Mouse (Mus musculus) stomach, embryonic 15.5 days (tissue): Measurements from ENCODE around the gene 1700069L16Rik. TPM values are rescaled to one million over a fixed set of nuclear protein-coding genes. Genes with fewer than 3 reads are reported as not detected.

Experiments
- ATAC-seq: fragments of 200-750 bp; cut with Nextera tagmentation; 2 replicates; pipeline ENCODE4 v1.8.0; 2017; ENCODE audit warnings: low read depth, moderate number of reproducible peaks, moderate TSS enrichment; ENCODE audit not compliant: insufficient read depth, low FRiP score
- H3K27ac ChIP-seq: fragments of 300-500 bp; sonication (generic); 2 replicates; pipeline ENCODE4 v1.5.1; 2015; ENCODE audit warnings: mild to moderate bottlenecking, inconsistent platforms
- H3K27me3 ChIP-seq: fragments of 300-500 bp; sonication (generic); replicated peaks from 2 replicates; pipeline ENCODE4 v1.6.1; 2015; ENCODE audit warnings: inconsistent platforms
- H3K36me3 ChIP-seq: fragments of 300-500 bp; sonication (generic); 2 replicates; pipeline ENCODE4 v1.6.1; 2015; ENCODE audit warnings: inconsistent platforms
- H3K4me1 ChIP-seq: fragments of 300-500 bp; sonication (generic); 2 replicates; pipeline ENCODE4 v1.6.1; 2015; ENCODE audit warnings: inconsistent platforms
- H3K4me2 ChIP-seq: fragments of 300-500 bp; sonication (generic); 2 replicates; pipeline ENCODE4 v1.6.1; 2015; ENCODE audit warnings: mild to moderate bottlenecking, inconsistent platforms
- H3K4me3 ChIP-seq: fragments of 300-500 bp; sonication (generic); replicated peaks from 2 replicates; pipeline ENCODE4 v1.5.1; 2015; ENCODE audit warnings: inconsistent platforms
- H3K9ac ChIP-seq: fragments of 300-500 bp; sonication (generic); 2 replicates; pipeline ENCODE4 v1.6.1; 2015; ENCODE audit warnings: inconsistent platforms
- H3K9me3 ChIP-seq: fragments of 300-500 bp; sonication (generic); 2 replicates; pipeline ENCODE4 v1.6.1; 2016; ENCODE audit warnings: inconsistent platforms
- WGBS: fragments of 180-500 bp; shearing (Covaris S2); methylation state at CpG from one replicate; pipeline ENCODE4 v1.1.7; 2015; 5-methylcytosine and 5-hydroxymethylcytosine counted together
- polyA plus RNA-seq: library from polyadenylated mRNA; unstranded; fragments of >200 nt; fragmentation: Nextera tagmentation; extraction: Ambion mirVana; gene quantifications from 2 replicates; pipeline ENCODE4 v1.2.1, GENCODE M21; 2015

Gene 1700069L16Rik
- polyA plus RNA-seq, result not detected in 2 replicates

GRCm38 (mm10) chr5:113724446-113724845 is at the start of gene 1700069L16Rik:
TSS of gene 1700069L16Rik (minus strand) at chr5:113724772.
- Histone ChIP-seq H3K9ac (no peak within 1 kb of the TSS), H3K4me3 (no peak within 1 kb of the TSS), H3K4me1 (no peaks in the 10 kb centered on the region), H3K4me2 (no peak within 1 kb of the TSS), H3K36me3 (no peaks in the 10 kb centered on the region), H3K27me3 (no peaks in the 10 kb centered on the region), H3K9me3 (no peaks in the 10 kb centered on the region), H3K27ac (no peak within 1 kb of the TSS)
- 3% methylated on average over 15 of the region's 15 CpGs for WGBS
- ATAC-seq, result peak; percentile 63; the same call in 1 of the 2 replicates

GRCm38 (mm10) chr5:113773664-113774063 is 49.1 kb upstream of the 1700069L16Rik start:
- WGBS, result under 1% methylated on average over 7 of the region's 7 CpGs
- H3K9ac ChIP-seq, result no peak overlapping the region
- H3K27me3 ChIP-seq, result no peaks in the 10 kb centered on the region
- peak overlapping the region; percentile 100 for H3K4me3 ChIP-seq
- H3K27ac ChIP-seq, result peak overlapping the region; percentile 68; the same call in 1 of the 2 replicates
- peak overlapping the region; percentile 94 for H3K4me2 ChIP-seq
- ATAC-seq, result peak; percentile 19; the same call in 1 of the 2 replicates
- peaks cover 21% of the 10 kb centered on the region for H3K36me3 ChIP-seq
- no peaks in the 10 kb centered on the region for H3K9me3 ChIP-seq
- H3K4me1 ChIP-seq, result peaks cover 20% of the 10 kb centered on the region

GRCm38 (mm10) chr5:113772905-113773519 is 48.4 kb upstream of the 1700069L16Rik start:
- Histone ChIP-seq H3K4me2 (peak overlapping the region; percentile 94), H3K36me3 (peaks cover 27% of the 10 kb centered on the region), H3K4me1 (peaks cover 20% of the 10 kb centered on the region), H3K4me3 (peak overlapping the region; percentile 100), H3K9me3 (no peaks in the 10 kb centered on the region), H3K27ac (peak overlapping the region; percentile 68), H3K9ac (peak overlapping the region; percentile 63), H3K27me3 (no peaks in the 10 kb centered on the region)
- peak; percentile 28 for ATAC-seq
- 2% methylated on average over 31 of the region's 38 CpGs for WGBS

- H3K4me2 ChIP-seq, result peak within 1 kb of the TSS; percentile 94
- peak within 1 kb of the TSS; percentile 92 for H3K9ac ChIP-seq
- H3K9me3 ChIP-seq, result no peaks in the 10 kb centered on the region
- H3K27ac ChIP-seq, result peak within 1 kb of the TSS; percentile 99
- peaks cover 20% of the 10 kb centered on the region for H3K4me1 ChIP-seq
- 0% methylated on average over 44 of the region's 49 CpGs for WGBS
- ATAC-seq, result peak; percentile 89
- peak within 1 kb of the TSS; percentile 100 for H3K4me3 ChIP-seq
- H3K27me3 ChIP-seq, result no peaks in the 10 kb centered on the region
- peaks cover 29% of the 10 kb centered on the region for H3K36me3 ChIP-seq
Measured at GRCm38 (mm10) chr5:113772450-113772895, 47.9 kb upstream of the 1700069L16Rik start, which contains the start of the genes Sart3 and Iscu. TSS of gene Sart3 (minus strand) at chr5:113772510. TSS of gene Iscu (plus strand) at chr5:113772748.

GRCm38 (mm10) chr5:113771213-113772162 is 46.9 kb upstream of the 1700069L16Rik start:
- Histone ChIP-seq H3K27ac (peak overlapping the region; percentile 99), H3K4me2 (peak overlapping the region; percentile 91), H3K27me3 (no peaks in the 10 kb centered on the region), H3K9ac (peak overlapping the region; percentile 92), H3K4me1 (peaks cover 20% of the 10 kb centered on the region), H3K9me3 (no peaks in the 10 kb centered on the region), H3K4me3 (peak overlapping the region; percentile 100), H3K36me3 (peaks cover 24% of the 10 kb centered on the region)
- under 1% methylated on average over 96 of the region's 97 CpGs for WGBS
- ATAC-seq, result peak; percentile 73

GRCm38 (mm10) chr5:113768806-113769205 is 44.2 kb upstream of the 1700069L16Rik start:
- no peak overlapping the region for H3K4me3 ChIP-seq
- no peak overlapping the region for H3K9ac ChIP-seq
- H3K9me3 ChIP-seq, result no peaks in the 10 kb centered on the region
- no peak overlapping the region for H3K4me2 ChIP-seq
- H3K27me3 ChIP-seq, result no peaks in the 10 kb centered on the region
- WGBS, result 90% methylated on average over 8 of the region's 8 CpGs
- no peak overlapping the region for H3K27ac ChIP-seq
- H3K4me1 ChIP-seq, result peaks cover 17% of the 10 kb centered on the region
- H3K36me3 ChIP-seq, result peaks cover 10% of the 10 kb centered on the region
- ATAC-seq, result no peak

- no peaks in the 10 kb centered on the region for H3K27me3 ChIP-seq
- ATAC-seq, result no peak
- no peak overlapping the region for H3K4me2 ChIP-seq
- no peak overlapping the region for H3K9ac ChIP-seq
- no peak overlapping the region for H3K4me3 ChIP-seq
- no peak overlapping the region for H3K27ac ChIP-seq
- 81% methylated on average over 13 of the region's 13 CpGs for WGBS
- peaks cover 11% of the 10 kb centered on the region for H3K4me1 ChIP-seq
- H3K9me3 ChIP-seq, result no peaks in the 10 kb centered on the region
- H3K36me3 ChIP-seq, result peaks cover 24% of the 10 kb centered on the region
Measured at GRCm38 (mm10) chr5:113765641-113766526, 41.3 kb upstream of the 1700069L16Rik start.

- Histone ChIP-seq H3K27me3 (no peaks in the 10 kb centered on the region), H3K4me1 (peaks cover under 1% of the 10 kb centered on the region; the same call in 1 of the 2 replicates), H3K27ac (no peak overlapping the region), H3K4me2 (no peak overlapping the region), H3K9ac (no peak overlapping the region), H3K9me3 (no peaks in the 10 kb centered on the region), H3K36me3 (peaks cover 31% of the 10 kb centered on the region), H3K4me3 (no peak overlapping the region)
- no peak for ATAC-seq
- 93% methylated on average over 7 of the region's 7 CpGs for WGBS
Measured at GRCm38 (mm10) chr5:113764426-113764825, 39.9 kb upstream of the 1700069L16Rik start.

- Histone ChIP-seq H3K27ac (no peak overlapping the region), H3K4me1 (no peaks in the 10 kb centered on the region), H3K9me3 (no peaks in the 10 kb centered on the region), H3K4me3 (no peak overlapping the region), H3K27me3 (no peaks in the 10 kb centered on the region), H3K36me3 (peaks cover 46% of the 10 kb centered on the region), H3K4me2 (no peak overlapping the region), H3K9ac (no peak overlapping the region)
- WGBS, result 85% methylated on average over 2 of the region's 2 CpGs
- ATAC-seq, result no peak
Measured at GRCm38 (mm10) chr5:113761585-113761984, 37.0 kb upstream of the 1700069L16Rik start.

- Histone ChIP-seq H3K4me2 (no peak overlapping the region), H3K36me3 (peaks cover 85% of the 10 kb centered on the region), H3K9ac (no peak overlapping the region), H3K4me1 (no peaks in the 10 kb centered on the region), H3K9me3 (no peaks in the 10 kb centered on the region), H3K4me3 (no peak overlapping the region), H3K27me3 (no peaks in the 10 kb centered on the region), H3K27ac (no peak overlapping the region)
- 84% methylated on average over 15 of the region's 15 CpGs for WGBS
- no peak for ATAC-seq
Measured at GRCm38 (mm10) chr5:113755347-113756030, 30.9 kb upstream of the 1700069L16Rik start.
